Mouse (Mus musculus) lung, adult 2 months (tissue): ENCODE results near the gene Sox14. TPM values are rescaled to one million over a fixed set of nuclear protein-coding genes. Genes with fewer than 3 reads are reported as not detected.
A peak's percentile ranks its signal among the peaks of the same experiment; 100 is the strongest.

Experiments
- DNase-seq: peaks from one replicate; pipeline ENCODE4 v3.0.0; 2022
- H3K4me1 ChIP-seq: fragments of 200-500 bp; 2 replicates; pipeline ENCODE4 v1.6.1; 2011; ENCODE audit warnings: low read length; ENCODE audit not compliant: control insufficient read depth, insufficient read depth
- H3K4me3 ChIP-seq: fragments of 200-500 bp; replicated peaks from 2 replicates; pipeline ENCODE3; 2011; ENCODE audit warnings: low read depth, mild to moderate bottlenecking, control low read depth, low read length; ENCODE audit errors: extremely low read depth
- CTCF ChIP-seq: fragments of 200-500 bp; IDR thresholded peaks from 2 replicates; pipeline ENCODE4 v1.5.1; 2011; ENCODE audit warnings: mild to moderate bottlenecking, low read length, control low read depth; ENCODE audit not compliant: insufficient read depth
- POLR2A ChIP-seq: fragments of 200-500 bp; IDR thresholded peaks from 2 replicates; pipeline ENCODE4 v1.6.1; 2011; ENCODE audit warnings: low read depth, mild to moderate bottlenecking, control low read depth, low read length, borderline replicate concordance; ENCODE audit errors: extremely low read depth
- WGBS: fragments of 180-500 bp; shearing (Covaris S2); methylation state at CpG from one replicate; pipeline ENCODE4 v1.1.7; 2018; 5-methylcytosine and 5-hydroxymethylcytosine counted together
- polyA plus RNA-seq: library from polyadenylated mRNA; depleted of rRNA; stranded (reverse); fragments of >200 nt; gene quantifications from 2 replicates; pipeline ENCODE4 v1.2.3, GENCODE M21; 2012; rRNA removed

Sox14 gene
- polyA plus RNA-seq, 1 experiment, result not detected

DNA sequence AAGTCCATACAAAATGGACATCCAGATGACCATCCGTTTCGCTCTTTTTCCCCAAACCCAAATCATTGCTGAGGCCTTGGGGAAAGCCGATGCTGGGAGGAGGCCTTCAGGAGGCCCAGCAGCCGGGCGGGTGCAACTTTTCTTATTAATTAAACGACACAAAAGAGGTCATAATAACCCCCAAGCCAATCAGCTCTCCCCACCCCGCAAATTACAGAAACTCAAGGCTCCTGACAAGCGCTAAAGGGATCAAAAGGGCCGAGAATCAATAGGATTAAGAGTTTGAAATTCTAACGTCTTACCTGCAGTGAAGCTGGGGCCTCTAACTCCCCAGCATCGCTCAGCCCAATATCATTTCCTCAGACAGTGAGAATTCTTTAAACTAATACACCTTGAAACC is 22.6 kb downstream of the Sox14 start:
- Histone ChIP-seq H3K4me3 (no peak overlapping the region), H3K4me1 (no peaks in the 10 kb centered on the region)
- no peak for TF ChIP-seq POLR2A
- no peak for TF ChIP-seq CTCF
- WGBS, result 59% methylated on average over 11 of the region's 11 CpGs
- no peak for DNase-seq

DNA sequence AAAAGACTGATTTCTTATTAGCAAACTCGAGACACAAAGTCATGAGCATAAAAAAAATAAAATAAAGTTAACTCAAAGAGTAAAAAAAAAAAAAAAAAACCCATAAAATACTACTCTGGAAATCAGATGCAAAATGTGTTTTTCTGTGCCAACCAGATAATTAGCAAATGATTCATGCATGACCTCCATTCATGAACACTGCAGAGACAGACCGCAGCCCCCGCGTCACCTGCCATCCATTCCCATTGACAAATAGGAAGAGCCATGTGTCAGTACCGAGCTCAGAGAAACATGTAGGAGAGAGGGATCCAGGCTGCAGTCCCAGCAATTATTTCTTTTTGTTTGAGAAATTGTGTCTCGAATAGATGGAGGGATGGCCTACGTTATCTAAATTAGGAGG is 25.6 kb downstream of the Sox14 start:
- no peaks in the 10 kb centered on the region for H3K4me1 ChIP-seq
- no peak overlapping the region for H3K4me3 ChIP-seq
- no peak for TF ChIP-seq POLR2A
- no peak for TF ChIP-seq CTCF
- no peak for DNase-seq
- 83% methylated on average over 7 of the region's 7 CpGs for WGBS

GRCm38 (mm10) chr9:99848327-99848726 is 27.6 kb downstream of the Sox14 start:
- WGBS, result 41% methylated on average over 8 of the region's 8 CpGs
- no peaks in the 10 kb centered on the region for H3K4me1 ChIP-seq
- TF ChIP-seq CTCF (no peak), POLR2A (no peak)
- no peak overlapping the region for H3K4me3 ChIP-seq
- DNase-seq, result no peak

DNA sequence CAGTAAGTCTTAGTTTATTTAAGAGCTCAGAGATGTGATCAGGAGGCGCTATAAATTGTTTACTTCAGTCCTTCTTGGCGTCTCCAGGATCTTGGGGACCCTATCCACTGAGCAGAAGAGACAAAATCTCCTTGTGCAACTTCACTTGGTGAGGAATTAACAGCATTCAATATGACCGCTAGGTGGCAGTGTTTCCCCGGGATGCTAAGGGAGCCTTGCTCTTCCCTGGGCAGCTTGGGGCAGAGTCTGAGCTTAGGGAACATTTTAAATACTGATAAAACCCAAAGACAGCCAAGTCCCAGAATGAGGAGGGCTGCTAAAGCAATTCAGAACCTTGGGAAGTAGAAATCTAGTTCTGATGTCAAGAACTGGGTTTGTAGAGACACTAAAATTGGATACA is 29.1 kb downstream of the Sox14 start:
- under 1% methylated on average over 4 of the region's 4 CpGs for WGBS
- TF ChIP-seq POLR2A (no peak), CTCF (peak; percentile 86)
- H3K4me3 ChIP-seq, result no peak overlapping the region
- H3K4me1 ChIP-seq, result no peaks in the 10 kb centered on the region
- DNase-seq, result peak; percentile 46

DNA sequence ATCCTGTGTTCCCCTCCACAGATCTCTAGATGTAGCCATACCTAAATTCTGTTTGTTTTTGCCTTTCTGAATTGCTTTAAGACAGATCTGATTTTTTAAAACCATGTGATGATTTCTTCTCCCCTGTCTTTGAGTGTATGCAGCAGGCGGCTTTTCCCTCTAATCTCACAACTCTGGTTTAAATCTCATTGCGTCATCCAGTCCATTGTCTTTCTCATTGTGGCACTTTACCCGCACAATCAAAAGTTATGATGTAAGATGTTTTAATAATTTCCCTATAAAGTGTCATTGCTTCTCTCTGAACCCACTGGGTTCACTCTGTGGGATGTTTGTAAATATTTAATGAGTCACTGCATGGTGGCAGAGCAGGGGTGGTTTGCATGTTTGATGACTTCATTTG is 36.6 kb downstream of the Sox14 start:
- no peak for DNase-seq
- 81% methylated on average over 3 of the region's 3 CpGs for WGBS
- TF ChIP-seq CTCF, result no peak
- TF ChIP-seq POLR2A, result no peak
- Histone ChIP-seq H3K4me3 (no peak overlapping the region), H3K4me1 (no peaks in the 10 kb centered on the region)

GRCm38 (mm10) chr9:99838877-99839276 is 37.1 kb downstream of the Sox14 start:
- 48% methylated on average over 7 of the region's 7 CpGs for WGBS

GRCm38 (mm10) chr9:99836707-99837106 is 39.3 kb downstream of the Sox14 start:
- no peaks in the 10 kb centered on the region for H3K4me1 ChIP-seq
- H3K4me3 ChIP-seq, result no peak overlapping the region
- no peak for DNase-seq
- TF ChIP-seq CTCF (no peak), POLR2A (no peak)
- 84% methylated on average over 12 of the region's 12 CpGs for WGBS

More at GRCm38 (mm10) chr9:99838877-99839276, 37.1 kb downstream of the Sox14 start:
- no peaks in the 10 kb centered on the region for H3K4me1 ChIP-seq
- TF ChIP-seq CTCF (no peak), POLR2A (no peak)
- no peak overlapping the region for H3K4me3 ChIP-seq
- no peak for DNase-seq

DNA sequence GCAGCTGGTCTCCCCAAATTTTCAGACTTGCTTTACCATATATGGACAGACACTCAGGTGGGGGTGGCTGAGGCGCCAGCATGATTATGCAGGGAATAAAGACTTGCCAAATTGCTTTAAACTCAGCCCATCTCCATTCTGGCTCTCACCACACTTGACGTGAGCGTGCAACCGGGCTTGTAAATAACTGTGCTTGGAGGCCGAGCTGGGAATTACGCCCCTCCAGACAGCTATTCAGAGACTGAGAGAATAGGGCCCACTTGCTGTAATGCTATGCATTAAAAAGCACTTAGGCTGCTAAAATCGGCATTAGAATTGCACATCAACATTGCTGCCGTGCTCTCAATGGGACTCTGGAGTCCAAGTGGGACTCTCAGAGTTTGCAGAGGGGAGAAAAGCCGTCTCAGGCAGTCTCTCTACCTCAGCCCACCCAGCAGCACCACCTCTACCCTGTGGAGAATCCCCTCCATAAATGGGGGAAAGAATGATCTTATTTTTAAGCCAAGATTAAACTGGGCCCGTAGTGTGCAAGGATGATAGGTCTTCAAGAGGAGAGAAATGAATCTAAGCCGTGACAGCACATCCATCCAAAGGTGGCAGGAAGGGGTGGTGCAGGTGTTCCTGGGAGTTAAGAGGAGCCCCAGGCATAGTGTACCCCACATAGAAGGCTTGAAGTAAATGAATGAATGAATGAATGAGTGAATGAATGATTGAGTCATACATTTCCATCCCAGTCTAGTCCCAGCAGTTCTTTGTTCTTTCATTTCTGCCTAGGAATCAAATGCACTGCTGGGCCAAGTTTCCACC is 40.1 kb downstream of the Sox14 start:
- Histone ChIP-seq H3K4me1 (no peaks in the 10 kb centered on the region), H3K4me3 (no peak overlapping the region)
- WGBS, result 72% methylated on average over 11 of the region's 11 CpGs
- TF ChIP-seq POLR2A (no peak), CTCF (no peak)
- no peak for DNase-seq

Other genes starting within 250 kb of the Sox14 start
- 6.7 and 8.3 TPM in 2 replicates for gene Dzip1l, start 246.7 kb downstream of the Sox14 start, polyA plus RNA-seq
- gene Cldn18, start 158.9 kb downstream of the Sox14 start, polyA plus RNA-seq, result 532 and 587 TPM in 2 replicates